In the genomic region with DNA sequence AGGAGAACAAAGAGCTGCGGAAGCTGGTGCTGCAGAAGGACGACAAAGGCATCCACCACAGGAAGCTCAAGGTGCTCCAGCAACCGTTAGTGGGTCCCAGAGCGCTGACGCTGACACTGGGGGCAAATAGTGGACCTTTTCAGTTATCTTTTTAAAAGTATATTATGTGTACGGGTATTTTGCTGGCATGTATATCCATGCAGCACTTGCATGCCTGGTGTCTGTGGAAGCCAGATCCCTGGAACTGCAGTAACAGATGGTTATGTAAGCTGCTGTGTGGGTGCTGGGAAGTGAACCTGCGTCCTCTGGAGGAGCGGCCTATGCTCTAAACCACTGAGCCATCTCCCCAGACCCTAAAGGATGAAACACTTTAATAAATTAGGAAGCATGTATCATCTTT, we compare ENCODE assay signal across 27 mouse cellular contexts. TPM values are rescaled to one million over a fixed set of nuclear protein-coding genes. Genes with fewer than 3 reads are reported as not detected.
DNase-seq lines count a peak whose midpoint lies in the region; ATAC-seq and TF ChIP-seq lines count a peak whose summit lies in the region.
"Had no signal": no experiment of that assay in that cellular context is flagged by ENCODE, and none has a peak within 500 bp of the region (broad histone marks: within the 10 kb centered on the region; RNA-seq: fewer than 3 reads in every experiment).

No protein-coding gene starts in this region.

- WGBS in midbrain, postnatal 0 days = 91% methylated on average over 8 of the region's 8 CpGs
- 91% methylated on average over 8 of the region's 8 CpGs for WGBS in midbrain, embryonic 16.5 days

- no peaks in the 10 kb centered on the region for H3K9me3 ChIP-seq in midbrain, postnatal 0 days (ENCODE audit: low read length)
- no peaks in the 10 kb centered on the region for H3K9me3 ChIP-seq in midbrain, embryonic 16.5 days (replicated peaks; ENCODE audit: control insufficient read depth, low read length, poor library complexity, severe bottlenecking)
- H3K9me3 ChIP-seq: embryonic facial prominence, embryonic 13.5 days; G1E; heart, embryonic 13.5 days; limb, embryonic 12.5 days; liver, embryonic 12.5 days; neural tube, embryonic 13.5 days had no signal

- H3K4me2 ChIP-seq in midbrain, postnatal 0 days (ENCODE audit: low read depth, low read length, poor library complexity, severe bottlenecking) = no peak overlapping the region
- no peak overlapping the region for H3K4me2 ChIP-seq in midbrain, embryonic 16.5 days (ENCODE audit: low read length)
- H3K4me2 ChIP-seq: embryonic facial prominence, embryonic 13.5 days; heart, embryonic 13.5 days; hindbrain, embryonic 14.5 days; limb, embryonic 12.5 days; liver, embryonic 12.5 days; neural tube, embryonic 13.5 days had no signal

- no peak for TF ChIP-seq CTCF in midbrain, postnatal 0 days (IDR thresholded peaks at IDR 0.05)

- no peak overlapping the region for H3K27ac ChIP-seq in midbrain, postnatal 0 days (ENCODE audit: low read depth, low read length)
- no peak overlapping the region for H3K27ac ChIP-seq in midbrain, embryonic 16.5 days (ENCODE audit: low read length)
- H3K27ac ChIP-seq: embryonic facial prominence, embryonic 13.5 days; heart, embryonic 13.5 days; hindbrain, embryonic 14.5 days; limb, embryonic 12.5 days; liver, embryonic 12.5 days; neural tube, embryonic 13.5 days had no signal

- ATAC-seq in midbrain, postnatal 0 days (ENCODE audit: low FRiP score) = no peak
- ATAC-seq in midbrain, embryonic 16.5 days = no peak
- ATAC-seq: activated CD4-positive, CD25-positive, alpha-beta regulatory T cell, adult 4 months; forebrain, embryonic 14.5 days; liver, embryonic 12.5 days had no signal

- intact Hi-C loops in left cerebral cortex, postnatal 4 days (cut with DNase I) = no loop called here

- H3K4me3 ChIP-seq in midbrain, postnatal 0 days (ENCODE audit: low read depth, low read length) = no peak overlapping the region
- H3K4me3 ChIP-seq in midbrain, embryonic 16.5 days (ENCODE audit: low read depth, low read length) = no peak overlapping the region
- H3K4me3 ChIP-seq: embryonic facial prominence, embryonic 13.5 days; heart, embryonic 13.5 days; limb, embryonic 12.5 days; liver, embryonic 12.5 days; neural tube, embryonic 13.5 days had no signal

- H3K27me3 ChIP-seq in midbrain, postnatal 0 days (ENCODE audit: insufficient read depth, low read length) = no peaks in the 10 kb centered on the region
- no peaks in the 10 kb centered on the region for H3K27me3 ChIP-seq in midbrain, embryonic 16.5 days (ENCODE audit: control insufficient read depth, insufficient read depth, low read depth, low read length)
- H3K27me3 ChIP-seq: embryonic facial prominence, embryonic 13.5 days; heart, embryonic 13.5 days; limb, embryonic 12.5 days; liver, embryonic 12.5 days; neural tube, embryonic 13.5 days had no signal

- peaks cover 30% of the 10 kb centered on the region for H3K36me3 ChIP-seq in midbrain, postnatal 0 days (ENCODE audit: insufficient read depth, low read length)
- H3K36me3 ChIP-seq in midbrain, embryonic 16.5 days (ENCODE audit: control insufficient read depth, insufficient read depth, low read length) = peaks cover 22% of the 10 kb centered on the region

- no peak overlapping the region for H3K9ac ChIP-seq in midbrain, postnatal 0 days (replicated peaks; ENCODE audit: low read length, poor library complexity, severe bottlenecking)
- no peak overlapping the region for H3K9ac ChIP-seq in midbrain, embryonic 16.5 days (ENCODE audit: low read depth, low read length)
- H3K9ac ChIP-seq: embryonic facial prominence, embryonic 13.5 days; heart, embryonic 13.5 days; hindbrain, embryonic 14.5 days; limb, embryonic 12.5 days; liver, embryonic 12.5 days; neural tube, embryonic 13.5 days had no signal

- DNase-seq in left cerebral cortex, adult 18-20 months (ENCODE audit: low spot score in 2 of 2) = peak; percentile 44 to 53
- DNase-seq in left cerebral cortex, postnatal 4 days = no peak
- peak; percentile 37 for DNase-seq in right cerebral cortex, postnatal 25 days
- DNase-seq in right cerebral cortex, postnatal 14 days = no peak
- peak; percentile 18 to 31 for DNase-seq in layer of hippocampus, postnatal 25 days (ENCODE audit: extremely low spot score in 1 of 2, low spot score in 1 of 2)
- no peak for DNase-seq in midbrain, postnatal 0 days (ENCODE audit: low spot score)
- no peak for DNase-seq in gastrocnemius, postnatal 10 days
- DNase-seq: adrenal gland, postnatal 25 days; cerebellum, adult 11-12 months; cerebellum, postnatal 14 days; gastrocnemius, postnatal 14 days; heart, adult 18-20 months; kidney, adult 9 months; kidney, postnatal 25 days; lung, adult 2 months; lung, postnatal 36 days; thymus, postnatal 36 days had no signal

- no peaks in the 10 kb centered on the region for H3K4me1 ChIP-seq in midbrain, postnatal 0 days (ENCODE audit: insufficient read depth, low read length)
- H3K4me1 ChIP-seq in midbrain, embryonic 16.5 days (ENCODE audit: control insufficient read depth, insufficient read depth, low read length) = no peaks in the 10 kb centered on the region
- H3K4me1 ChIP-seq: embryonic facial prominence, embryonic 13.5 days; heart, embryonic 13.5 days; limb, embryonic 12.5 days; liver, embryonic 12.5 days; neural tube, embryonic 13.5 days had no signal

RNA-seq across cellular contexts. Expression of gene Opa1, which starts 26.4 kb away (rescaled TPM):
- total RNA-seq in left cerebral cortex, adult 18-20 months (2021) = 100 to 1,000 TPM; 102 to 111 TPM
- 100 to 1,000 TPM in 1 of 2 experiments, 10 to 100 TPM in 1; 97.2 to 105 TPM for total RNA-seq in left cerebral cortex, postnatal 4 days (2021)
- 100 to 1,000 TPM; 102 to 107 TPM for total RNA-seq in layer of hippocampus, postnatal 25 days (2021)
- 77.4 and 106 TPM in 2 replicates for total RNA-seq in midbrain, postnatal 0 days (2014; rRNA removed)
- polyA plus RNA-seq in midbrain, postnatal 0 days (2015; fragmentation: Nextera tagmentation; extraction: Ambion mirVana) = 42.5 and 43.9 TPM in 2 replicates
- total RNA-seq in gastrocnemius, postnatal 10 days (2021) = 10 to 100 TPM; 63.8 to 70.3 TPM
- 51.1 and 53.0 TPM in 2 replicates for polyA plus RNA-seq in midbrain, embryonic 16.5 days (2015; fragmentation: Nextera tagmentation; extraction: Ambion mirVana)

Comparison
In these comparisons a context has a peak if more than half of its experiments do, and no peak if none do; other contexts are left out.
1. DNase-seq: peak in left cerebral cortex, adult 18-20 months (2 of 2), right cerebral cortex, postnatal 25 days (single experiment) and layer of hippocampus, postnatal 25 days (2 of 2); none in left cerebral cortex, postnatal 4 days (single experiment), right cerebral cortex, postnatal 14 days (single experiment), midbrain, postnatal 0 days (single experiment) and gastrocnemius, postnatal 10 days (single experiment).